Mouse (Mus musculus): ENCODE results near the gene Grsf1.

DNA sequence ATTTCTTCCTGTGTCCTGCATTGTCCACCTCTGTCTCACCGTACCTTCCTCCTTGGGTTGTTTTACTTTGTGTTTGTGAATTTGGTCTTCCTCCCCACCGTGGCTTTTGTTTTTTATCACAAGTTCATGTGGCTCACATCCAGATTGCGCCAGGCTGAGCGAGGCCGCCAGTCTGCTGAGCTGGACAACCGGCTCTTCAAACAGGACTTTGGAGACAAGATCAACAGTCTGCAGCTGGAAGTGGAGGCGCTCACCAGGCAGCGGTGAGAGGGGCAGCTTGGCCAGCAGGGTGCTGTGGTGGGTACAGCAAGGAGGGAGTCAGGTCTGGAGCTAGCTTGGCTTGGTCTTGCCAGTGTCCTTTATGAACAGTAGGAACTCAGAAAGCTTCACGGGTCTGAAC is 33.2 kb downstream of the Grsf1 start:
- TF ChIP-seq CTCF (IDR thresholded peaks at IDR 0.05; ENCODE audit: control insufficient read depth, insufficient read depth, low read length) (no peak), POLR2A (IDR thresholded peaks at IDR 0.05; ENCODE audit: borderline replicate concordance, control insufficient read depth, low read depth, low read length) (no peak)
